Mouse (Mus musculus) kidney, postnatal 4 days (tissue): Measurements from ENCODE around the gene Tfap2c.

Experiments used
- DNase-seq, 2 experiments: peaks; one replicate each; pipeline ENCODE4 v3.0.0; 2021; ENCODE audit warnings: mixed read lengths in 2 of 2

Gene Tfap2c

DNA sequence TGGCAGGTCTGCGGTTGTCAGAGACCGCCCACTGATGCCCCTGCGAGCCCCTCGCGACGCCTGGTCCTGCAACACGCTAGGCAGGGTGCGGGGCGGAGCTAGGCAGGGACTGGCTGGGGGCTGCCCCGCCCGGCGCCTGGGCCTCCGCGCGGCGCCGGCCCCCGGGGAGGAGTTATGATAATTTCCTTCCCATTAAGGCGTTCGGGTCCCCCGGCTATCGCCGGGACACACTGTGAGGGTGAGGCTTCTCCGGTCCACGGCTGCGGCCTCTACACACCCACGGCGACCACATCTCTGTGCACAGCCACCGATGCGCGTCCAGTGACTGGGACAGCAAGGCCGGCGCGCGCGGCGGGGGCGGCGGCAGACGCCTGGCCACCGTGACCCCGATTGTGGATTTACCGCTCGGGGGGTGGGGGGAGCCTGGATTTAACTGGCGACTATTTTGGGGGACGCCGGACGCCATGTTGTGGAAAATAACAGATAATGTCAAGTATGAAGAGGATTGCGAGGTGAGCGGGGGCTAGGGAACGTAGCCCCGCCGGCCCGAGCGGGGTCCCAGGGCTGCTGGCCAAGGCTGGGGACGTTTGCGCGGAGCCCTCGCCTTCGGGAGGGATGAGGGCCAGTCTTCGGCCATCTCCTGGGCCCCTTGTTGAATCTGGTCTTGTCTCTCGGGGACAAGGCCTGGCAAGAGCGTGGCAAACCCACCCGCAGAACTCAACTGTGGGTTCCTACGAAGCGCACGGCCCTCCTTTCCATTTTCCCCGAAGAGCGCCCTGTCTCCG, at the start of gene Tfap2c:
Gene Tfap2c, plus strand, starts transcription at position 223 of the 785 bp plus-strand sequence.
- peak; percentile 58 to 68 for DNase-seq

DNA sequence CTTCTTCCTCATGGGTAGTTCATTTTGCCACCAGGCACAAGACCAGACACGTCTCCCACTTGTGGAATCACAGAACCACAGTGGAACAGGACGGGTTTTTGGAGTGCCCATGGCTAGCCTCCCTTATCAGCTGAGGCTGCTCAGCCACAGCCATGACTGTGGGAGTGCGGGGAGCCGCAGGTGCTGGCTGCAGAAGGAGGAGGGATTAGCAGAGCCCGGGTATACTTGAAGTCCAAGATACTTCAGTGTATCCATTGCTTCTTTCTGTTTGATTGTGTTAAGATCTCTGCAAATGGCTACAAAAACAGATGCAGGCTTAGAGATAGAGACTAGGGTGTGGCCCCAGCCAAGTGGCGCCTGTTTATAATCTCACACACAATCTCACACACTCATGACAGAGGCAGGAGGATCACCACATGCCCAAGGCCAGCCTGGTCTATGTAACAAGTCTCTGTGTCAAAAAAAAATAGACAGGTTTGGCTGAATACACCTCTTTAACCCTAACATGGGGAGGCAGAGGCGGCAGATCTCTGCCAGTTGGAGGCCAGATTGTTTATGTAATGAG, 48.6 kb upstream of the Tfap2c start:
- DNase-seq = no peak

DNA sequence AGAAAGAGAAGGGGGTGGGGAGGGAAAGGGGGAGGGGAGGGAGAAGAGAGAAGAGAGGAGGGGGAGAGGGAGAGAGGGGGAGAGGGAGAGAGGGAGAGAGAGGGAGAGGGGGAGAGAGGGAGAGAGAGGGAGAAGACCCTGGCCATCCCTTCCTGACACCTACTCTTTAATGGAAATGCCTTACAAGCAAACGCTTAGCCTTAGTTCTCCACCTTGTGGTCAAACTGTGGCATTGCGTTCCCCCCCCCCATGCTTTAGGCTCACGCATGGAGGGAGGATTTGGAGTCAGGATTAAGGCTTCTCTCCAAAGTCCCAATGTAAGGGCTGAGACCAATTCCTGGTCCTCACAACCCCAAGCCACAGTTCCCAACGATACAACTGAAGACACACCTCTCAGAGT, 48.1 kb upstream of the Tfap2c start:
- peak; percentile 59 to 60 for DNase-seq

- DNase-seq = no peak
These were observed 47.2 kb upstream of the Tfap2c start for GRCm38 (mm10) chr2:172502168-172502567.

DNA sequence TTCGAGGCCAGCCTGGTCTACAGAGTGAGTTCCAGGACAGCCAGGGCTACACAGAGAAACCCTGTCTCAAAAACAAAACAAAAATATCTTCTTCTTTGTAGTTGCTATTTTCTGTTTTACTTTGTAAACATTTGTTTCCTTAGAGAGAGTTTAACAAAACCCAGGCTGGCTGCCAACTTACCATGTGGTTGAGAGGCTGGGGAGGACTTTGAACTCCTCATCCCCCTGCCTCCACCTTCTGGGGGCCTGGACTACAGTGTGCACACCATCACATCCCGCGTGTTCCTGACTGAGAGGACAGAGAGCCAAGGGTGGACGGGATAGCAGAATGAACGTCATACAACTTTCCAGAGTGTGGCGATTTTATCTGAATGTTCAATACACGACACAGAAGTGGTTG, 43.3 kb upstream of the Tfap2c start:
- DNase-seq = peak; percentile 17 to 41

DNA sequence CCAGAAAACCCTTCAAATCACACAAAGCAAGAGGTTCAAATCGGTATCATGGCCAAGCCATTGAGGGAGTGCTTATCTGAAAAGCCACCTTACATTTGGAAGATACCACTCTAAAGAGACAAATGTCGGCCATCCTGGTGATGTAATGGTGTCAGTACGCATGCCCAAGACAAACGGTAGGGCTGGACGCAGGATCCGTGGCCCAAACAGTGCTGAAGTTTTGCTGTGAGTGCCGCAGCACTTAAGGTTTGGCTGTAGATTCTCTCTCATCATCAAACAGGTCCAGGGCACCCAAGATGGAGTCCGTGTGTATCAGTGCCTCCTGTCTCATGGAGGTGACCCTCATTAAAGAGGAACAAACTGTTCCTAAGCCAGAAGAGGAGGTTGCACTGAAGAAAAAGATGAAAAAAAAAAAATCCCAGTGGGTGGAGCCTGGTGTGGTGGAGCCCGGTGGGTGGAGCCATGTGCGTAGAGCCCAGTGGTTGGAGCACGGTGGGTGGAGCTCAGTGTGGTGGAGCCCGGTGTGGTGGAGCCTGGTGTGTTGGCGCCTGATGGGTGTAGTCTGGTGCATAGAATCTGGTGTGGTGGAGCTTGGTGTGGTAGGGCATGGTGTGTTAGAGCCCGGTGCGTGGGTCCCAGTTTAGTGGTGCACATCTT, 39.2 kb upstream of the Tfap2c start:
- DNase-seq = no peak

DNA sequence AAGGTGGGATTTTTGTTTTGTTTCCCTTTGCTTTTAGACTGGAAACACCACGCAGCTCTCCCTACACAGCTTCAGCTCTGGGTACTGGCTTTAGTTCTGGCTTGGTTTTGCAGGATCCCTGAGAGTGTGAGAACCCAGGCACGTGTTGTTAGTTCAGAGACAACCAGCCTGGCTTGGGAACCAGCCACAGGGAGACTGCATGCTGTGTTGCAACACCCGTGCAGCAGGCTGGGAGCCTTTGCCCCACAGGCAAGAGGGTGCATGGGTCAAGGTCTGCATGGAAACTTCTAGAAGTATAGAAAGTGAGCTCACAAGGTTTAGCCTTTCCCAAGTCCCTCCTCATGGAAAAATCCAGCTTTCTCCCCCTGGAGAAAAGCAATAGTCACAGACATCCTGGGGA, 38.5 kb upstream of the Tfap2c start:
- no peak for DNase-seq

DNA sequence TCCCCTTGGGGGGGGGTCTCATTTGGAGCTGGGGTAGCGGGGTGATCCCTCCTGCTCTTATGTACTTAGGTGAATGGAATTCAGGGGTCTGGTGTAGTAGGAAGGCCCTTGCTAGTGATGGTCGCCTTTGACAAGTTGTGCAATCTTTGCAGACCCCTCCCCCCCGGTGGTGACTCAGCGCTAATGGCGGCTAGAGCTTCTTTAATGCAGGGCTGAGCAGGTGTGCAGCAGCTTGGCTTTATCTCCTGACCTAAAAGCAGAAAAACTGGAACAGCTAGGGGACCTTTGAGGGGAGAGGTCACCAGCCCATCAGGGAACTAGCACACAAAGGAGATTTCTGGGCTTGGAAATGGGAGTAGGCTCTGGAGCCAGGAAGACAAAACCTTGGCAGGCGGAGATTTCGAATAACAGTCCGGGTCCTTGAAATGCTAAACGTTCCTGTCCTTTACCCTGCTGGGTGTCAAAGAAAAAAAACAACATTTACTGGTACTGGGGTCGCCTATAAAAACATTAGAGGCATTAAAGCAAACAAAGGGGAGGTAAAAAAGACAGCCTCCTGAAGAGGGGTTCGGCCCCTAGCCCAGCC, 32.9 kb upstream of the Tfap2c start:
- no peak for DNase-seq

DNA sequence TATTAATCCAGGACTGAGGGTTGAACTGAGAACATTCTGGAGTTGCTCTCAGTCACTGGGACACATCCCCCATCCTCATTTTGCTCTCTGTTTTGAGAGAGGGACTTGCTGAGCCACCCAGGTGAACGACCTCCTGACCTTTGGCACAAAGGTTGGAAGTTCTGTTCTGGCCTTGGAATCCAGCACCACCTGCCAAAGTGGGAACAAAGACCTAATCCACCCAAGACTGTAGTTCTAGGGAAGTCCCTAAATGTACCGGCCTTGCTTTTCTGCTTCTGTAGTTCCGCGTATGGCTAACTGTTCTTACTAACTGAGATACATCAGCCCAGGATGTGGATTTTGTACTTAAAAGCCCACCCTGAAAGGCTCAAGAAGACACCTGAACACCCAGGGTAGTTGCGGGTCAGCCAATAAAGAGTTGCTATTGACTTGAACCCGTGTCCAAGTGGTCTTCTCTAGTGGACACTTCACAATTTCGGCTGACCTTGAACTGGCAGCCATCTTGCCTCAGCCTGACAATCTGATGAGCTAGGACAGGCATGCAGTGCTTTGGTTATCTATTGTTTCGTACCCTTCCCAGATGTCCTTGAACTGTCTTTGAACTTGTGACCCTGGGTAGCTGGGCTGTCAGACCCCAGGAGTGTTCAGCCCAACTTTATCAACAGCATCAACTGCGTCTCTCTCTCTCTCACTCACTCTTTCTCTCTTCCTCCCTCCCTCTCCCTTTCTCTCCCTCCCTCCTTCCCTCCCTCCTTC, 28.6 kb upstream of the Tfap2c start:
- DNase-seq = no peak

GRCm38 (mm10) chr2:172522528-172522927, 26.9 kb upstream of the Tfap2c start:
- DNase-seq = no peak

- no peak for DNase-seq
These were observed 22.2 kb upstream of the Tfap2c start for GRCm38 (mm10) chr2:172527175-172527574.

DNA sequence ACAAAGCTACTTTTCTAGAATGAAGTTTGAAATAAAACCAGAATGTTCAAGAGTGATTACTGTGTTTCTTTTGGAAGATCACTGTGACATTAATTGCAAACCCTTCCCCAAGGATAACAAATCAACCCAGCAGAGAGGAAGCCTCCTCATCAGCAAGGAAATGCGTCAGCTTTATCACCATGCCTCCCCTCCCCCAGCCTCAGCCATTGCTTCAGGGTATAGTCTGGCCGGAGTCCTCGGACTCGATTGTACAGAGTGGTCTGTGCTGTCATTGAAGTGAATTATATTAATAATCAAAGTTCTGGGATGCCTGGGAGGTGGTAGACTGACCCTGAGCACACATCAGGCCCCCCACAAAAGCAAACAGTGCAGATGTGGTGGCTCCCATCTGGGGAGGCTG, 5.4 kb upstream of the Tfap2c start:
- DNase-seq = peak in 1 of 2 experiments; percentile 22

- DNase-seq = no peak
These were observed 4.7 kb upstream of the Tfap2c start for GRCm38 (mm10) chr2:172544601-172545127.

GRCm38 (mm10) chr2:172545592-172546235, 3.7 kb upstream of the Tfap2c start:
- peak in 1 of 2 experiments; percentile 18 for DNase-seq

DNA sequence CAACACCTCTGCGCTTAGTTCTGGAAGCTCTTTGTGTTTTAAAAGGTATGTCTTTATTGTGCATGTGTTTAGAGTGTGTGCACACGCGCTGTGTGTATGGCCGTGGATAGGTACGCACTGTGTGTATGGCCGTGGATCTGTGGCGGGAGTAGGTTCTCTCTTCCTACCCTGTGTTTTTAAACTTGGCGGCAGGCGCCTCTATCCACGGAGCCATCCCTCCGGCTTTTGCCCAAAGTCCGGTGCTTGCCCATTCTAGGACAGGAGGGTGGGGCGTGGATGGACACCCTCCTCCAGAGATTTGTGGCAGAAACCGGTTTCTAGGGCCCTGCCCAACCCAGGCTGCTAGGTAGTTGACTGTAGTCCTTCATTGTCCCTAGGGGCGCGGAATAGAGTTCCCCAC, 2.8 kb upstream of the Tfap2c start:
- DNase-seq = no peak

DNA sequence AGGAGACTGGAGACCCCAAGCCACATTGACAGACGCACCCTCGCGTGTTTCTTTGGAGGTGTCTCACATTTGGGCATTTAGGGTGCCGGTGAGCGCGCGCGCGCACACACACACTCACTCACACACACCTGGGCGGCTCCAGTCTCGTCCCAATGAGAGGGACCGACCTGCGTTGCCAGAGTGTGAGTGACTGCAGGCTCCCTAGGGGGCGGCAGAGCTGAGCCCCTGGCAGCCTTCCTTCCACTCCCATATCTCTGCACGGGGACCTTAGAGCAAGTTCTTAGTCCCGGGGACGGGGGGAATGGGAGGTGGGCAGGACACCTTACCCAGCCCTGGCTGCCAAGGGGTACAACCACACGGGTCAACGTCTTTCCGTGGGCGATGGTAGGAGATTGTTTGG, 2.3 kb upstream of the Tfap2c start:
- DNase-seq = peak; percentile 70 to 80

DNA sequence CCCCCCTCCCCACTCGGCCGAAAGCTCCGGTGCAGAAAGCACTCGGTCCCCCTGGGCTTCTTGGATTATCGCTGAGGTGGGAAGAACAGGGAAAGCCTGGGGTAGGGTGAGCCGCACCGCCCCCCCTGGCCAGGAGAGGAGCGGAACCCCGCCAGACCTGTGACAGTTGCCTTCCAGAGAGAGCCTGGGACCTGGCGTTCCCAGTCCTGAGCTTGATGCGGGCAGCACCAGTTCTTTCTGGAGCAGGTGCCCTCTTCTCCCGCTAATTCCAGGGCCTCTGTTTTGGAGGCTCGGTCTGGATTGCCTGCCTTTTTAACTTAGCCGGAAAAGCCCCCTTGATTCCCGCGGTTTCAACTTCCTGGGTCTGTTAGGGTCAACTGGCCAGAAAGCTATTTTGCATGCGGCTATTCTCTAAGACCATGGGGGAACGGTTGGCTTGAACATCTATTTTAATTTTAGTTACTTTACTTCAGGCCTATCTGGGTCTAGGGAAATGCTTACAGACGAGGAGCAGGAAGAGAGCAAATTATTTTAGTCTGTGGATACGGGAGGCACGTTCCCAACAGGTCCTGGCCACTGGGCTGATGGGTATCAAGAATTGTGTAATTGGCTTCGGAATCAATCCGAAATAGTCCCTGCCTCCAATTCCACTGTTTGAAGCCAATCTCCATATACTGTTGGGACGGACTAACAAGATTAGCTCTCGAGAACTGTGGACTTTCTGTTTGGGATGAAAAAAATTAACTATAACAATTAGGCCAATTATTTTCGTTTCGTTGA, 1.4 kb upstream of the Tfap2c start:
- DNase-seq = peak in 1 of 2 experiments; percentile 21

DNA sequence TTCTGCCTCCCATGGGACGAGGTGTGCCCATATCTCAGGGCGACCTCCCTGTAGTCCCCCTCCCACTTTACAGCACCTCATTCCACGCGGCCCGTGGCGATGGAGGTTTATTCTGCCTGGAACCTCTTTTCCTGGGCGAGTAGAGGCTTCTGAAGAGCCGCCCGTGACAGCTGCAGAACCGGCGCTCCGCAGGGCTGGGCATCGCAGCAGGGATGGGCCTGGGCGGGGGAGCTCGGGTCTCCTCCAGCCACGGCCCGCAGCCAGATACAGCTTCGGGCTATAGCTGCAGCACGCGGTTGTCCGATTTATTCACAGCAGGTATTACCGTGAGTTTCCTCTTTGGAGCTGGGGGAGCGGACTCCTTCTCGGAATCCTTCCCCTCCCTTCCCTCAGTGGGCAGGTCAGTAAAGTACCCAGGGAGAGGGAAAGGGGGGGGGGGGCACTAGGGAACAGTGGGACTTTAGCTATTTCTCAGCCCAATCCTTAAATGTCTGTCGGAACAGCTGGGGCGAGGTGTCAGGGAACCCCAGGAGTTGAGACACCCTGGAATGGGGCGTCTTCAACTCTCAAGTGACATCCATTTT, 629 bp upstream of the Tfap2c start:
- peak in 1 of 2 experiments; percentile 43 for DNase-seq

GRCm38 (mm10) chr2:172550364-172551080, 1.1 kb downstream of the Tfap2c start:
- DNase-seq = peak; percentile 82 to 85

- DNase-seq = peak; percentile 37 to 53
These were observed 1.8 kb downstream of the Tfap2c start for GRCm38 (mm10) chr2:172551081-172551720.
